Mouse (Mus musculus) testis, adult 2 months (tissue): ENCODE measurements at regions not wholly inside any gene's neighbourhood (a gene's known extent, or its start where the extent isn't known, plus 50 kb on each side); places are given as distances from the start of the nearest gene placed in this dataset.

Source experiments
- CTCF ChIP-seq: fragments of 200-500 bp; IDR thresholded peaks from 2 replicates; pipeline ENCODE4 v1.5.1; 2012; ENCODE audit warnings: low read depth, mild to moderate bottlenecking, inconsistent platforms, low read length, moderate library complexity; ENCODE audit not compliant: control insufficient read depth, insufficient read depth, insufficient replicate concordance
- POLR2A ChIP-seq: fragments of 200-500 bp; IDR thresholded peaks from 2 replicates; pipeline ENCODE4 v1.6.1; 2012; ENCODE audit warnings: low read depth, mild to moderate bottlenecking, inconsistent platforms, low read length, moderate library complexity; ENCODE audit not compliant: control insufficient read depth

GRCm38 (mm10) chr5:73896785-73897184, 171.4 kb downstream of the Usp46 start:
- TF ChIP-seq POLR2A (no peak), CTCF (no peak)
